Mouse (Mus musculus): Measurements from ENCODE around the gene Prkcb. TPM values are rescaled to one million over a fixed set of nuclear protein-coding genes. Genes with fewer than 3 reads are reported as not detected.

Prkcb gene
- polyA plus RNA-seq, 1 experiment from 2014 or later: 119 TPM

- Histone ChIP-seq H3K4me3 (no peak overlapping the region), H3K36me3 (no peaks in the 10 kb centered on the region), H3K27me3 (no peaks in the 10 kb centered on the region), H3K9ac (no peak overlapping the region), H3K4me1 (replicated peaks) (peaks cover 9% of the 10 kb centered on the region), H3K9me3 (no peaks in the 10 kb centered on the region), H3K4me2 (no peak overlapping the region), H3K27ac (replicated peaks) (no peak overlapping the region)
- ATAC-seq (ENCODE audit: low FRiP score, low read depth): 0 out of 2 replicates have a peak, but pooled peaks have one; percentile 43
- 86% methylated on average over 9 of the region's 9 CpGs for WGBS
These were observed 126.8 kb downstream of the Prkcb start for GRCm38 (mm10) chr7:122415387-122415786.

- Histone ChIP-seq H3K36me3 (no peaks in the 10 kb centered on the region), H3K4me3 (no peak overlapping the region), H3K27ac (replicated peaks) (no peak overlapping the region), H3K9me3 (no peaks in the 10 kb centered on the region), H3K4me2 (0 out of 2 replicates have a peak overlapping the region, but pooled peaks have one; percentile 4), H3K27me3 (no peaks in the 10 kb centered on the region), H3K9ac (no peak overlapping the region), H3K4me1 (replicated peaks) (peaks cover 9% of the 10 kb centered on the region)
- ATAC-seq (ENCODE audit: low FRiP score, low read depth): 0 out of 2 replicates have a peak, but pooled peaks have one; percentile 60
- WGBS: 40% methylated on average over 12 of the region's 12 CpGs
These were observed 127.4 kb downstream of the Prkcb start for GRCm38 (mm10) chr7:122415904-122416303.

GRCm38 (mm10) chr7:122418551-122418950, 130.0 kb downstream of the Prkcb start:
- H3K27me3 ChIP-seq: no peaks in the 10 kb centered on the region
- H3K9me3 ChIP-seq: no peaks in the 10 kb centered on the region
- no peak overlapping the region for H3K4me3 ChIP-seq
- H3K36me3 ChIP-seq: no peaks in the 10 kb centered on the region
- no peak overlapping the region for H3K4me2 ChIP-seq
- WGBS: 71% methylated on average over 3 of the region's 3 CpGs
- no peak for ATAC-seq (ENCODE audit: low FRiP score, low read depth)
- no peak overlapping the region for H3K9ac ChIP-seq
- H3K4me1 ChIP-seq (replicated peaks): peaks cover 12% of the 10 kb centered on the region
- no peak overlapping the region for H3K27ac ChIP-seq (replicated peaks)

- Histone ChIP-seq H3K4me3 (no peak overlapping the region), H3K9me3 (no peaks in the 10 kb centered on the region), H3K4me2 (no peak overlapping the region), H3K4me1 (replicated peaks) (0 out of 2 replicates have a peak, but pooled peaks cover 3% of the 10 kb centered on the region), H3K27ac (replicated peaks) (no peak overlapping the region), H3K9ac (no peak overlapping the region), H3K27me3 (no peaks in the 10 kb centered on the region), H3K36me3 (no peaks in the 10 kb centered on the region)
- ATAC-seq (ENCODE audit: low FRiP score, low read depth): no peak
- WGBS: 58% methylated on average over 4 of the region's 4 CpGs
These were observed 135.3 kb downstream of the Prkcb start for GRCm38 (mm10) chr7:122423816-122424215.

- H3K36me3 ChIP-seq: no peaks in the 10 kb centered on the region
- H3K27me3 ChIP-seq: no peaks in the 10 kb centered on the region
- no peak overlapping the region for H3K27ac ChIP-seq (replicated peaks)
- no peaks in the 10 kb centered on the region for H3K9me3 ChIP-seq
- H3K4me2 ChIP-seq: no peak overlapping the region
- no peak overlapping the region for H3K9ac ChIP-seq
- no peak overlapping the region for H3K4me3 ChIP-seq
- ATAC-seq (ENCODE audit: low FRiP score, low read depth): no peak
- 76% methylated on average over 5 of the region's 5 CpGs for WGBS
- H3K4me1 ChIP-seq (replicated peaks): no peaks in the 10 kb centered on the region
These were observed 140.6 kb downstream of the Prkcb start for GRCm38 (mm10) chr7:122429134-122429533.

GRCm38 (mm10) chr7:122432401-122432800, 143.8 kb downstream of the Prkcb start:
- Histone ChIP-seq H3K9ac (no peak overlapping the region), H3K4me1 (replicated peaks) (peaks cover 9% of the 10 kb centered on the region; the same call in 1 of the 2 replicates), H3K4me3 (no peak overlapping the region), H3K27ac (replicated peaks) (no peak overlapping the region), H3K9me3 (no peaks in the 10 kb centered on the region), H3K36me3 (no peaks in the 10 kb centered on the region), H3K4me2 (no peak overlapping the region), H3K27me3 (no peaks in the 10 kb centered on the region)
- no peak for ATAC-seq (ENCODE audit: low FRiP score, low read depth)
- WGBS: 76% methylated on average over 4 of the region's 4 CpGs

GRCm38 (mm10) chr7:122433377-122433776, 144.8 kb downstream of the Prkcb start:
- no peak for ATAC-seq (ENCODE audit: low FRiP score, low read depth)
- Histone ChIP-seq H3K36me3 (no peaks in the 10 kb centered on the region), H3K9ac (no peak overlapping the region), H3K27me3 (no peaks in the 10 kb centered on the region), H3K27ac (replicated peaks) (no peak overlapping the region), H3K4me3 (no peak overlapping the region), H3K4me2 (no peak overlapping the region), H3K9me3 (no peaks in the 10 kb centered on the region), H3K4me1 (replicated peaks) (peaks cover 9% of the 10 kb centered on the region; the same call in 1 of the 2 replicates)
- WGBS: 90% methylated on average over 5 of the region's 5 CpGs

- Histone ChIP-seq H3K36me3 (no peaks in the 10 kb centered on the region), H3K27ac (replicated peaks) (no peak overlapping the region), H3K4me1 (replicated peaks) (peaks cover 9% of the 10 kb centered on the region; the same call in 1 of the 2 replicates), H3K9me3 (no peaks in the 10 kb centered on the region), H3K9ac (no peak overlapping the region), H3K27me3 (no peaks in the 10 kb centered on the region), H3K4me3 (no peak overlapping the region), H3K4me2 (no peak overlapping the region)
- ATAC-seq (ENCODE audit: low FRiP score, low read depth): no peak
- 84% methylated on average over 4 of the region's 4 CpGs for WGBS
These were observed 146.4 kb downstream of the Prkcb start for GRCm38 (mm10) chr7:122434941-122435340.

- Histone ChIP-seq H3K36me3 (no peaks in the 10 kb centered on the region), H3K4me3 (no peak overlapping the region), H3K4me1 (replicated peaks) (peaks cover 9% of the 10 kb centered on the region; the same call in 1 of the 2 replicates), H3K4me2 (no peak overlapping the region), H3K27me3 (no peaks in the 10 kb centered on the region), H3K9me3 (no peaks in the 10 kb centered on the region), H3K27ac (replicated peaks) (no peak overlapping the region), H3K9ac (no peak overlapping the region)
- WGBS: 82% methylated on average over 7 of the region's 7 CpGs
- ATAC-seq (ENCODE audit: low FRiP score, low read depth): no peak
These were observed 147.0 kb downstream of the Prkcb start for GRCm38 (mm10) chr7:122435561-122435960.

- H3K4me3 ChIP-seq: no peak overlapping the region
- no peaks in the 10 kb centered on the region for H3K9me3 ChIP-seq
- no peak overlapping the region for H3K9ac ChIP-seq
- no peaks in the 10 kb centered on the region for H3K27me3 ChIP-seq
- no peak overlapping the region for H3K27ac ChIP-seq (replicated peaks)
- peaks cover 9% of the 10 kb centered on the region; the same call in 1 of the 2 replicates for H3K4me1 ChIP-seq (replicated peaks)
- H3K36me3 ChIP-seq: no peaks in the 10 kb centered on the region
- H3K4me2 ChIP-seq: no peak overlapping the region
- WGBS: 88% methylated on average over 1 of the region's 1 CpGs
- no peak for ATAC-seq (ENCODE audit: low FRiP score, low read depth)
These were observed 148.8 kb downstream of the Prkcb start for GRCm38 (mm10) chr7:122437390-122437789.

GRCm38 (mm10) chr7:122445056-122445455, 156.5 kb downstream of the Prkcb start:
- no peak for ATAC-seq (ENCODE audit: low FRiP score, low read depth)
- 58% methylated on average over 6 of the region's 6 CpGs for WGBS
- no peaks in the 10 kb centered on the region for H3K4me1 ChIP-seq (replicated peaks)
- H3K27ac ChIP-seq (replicated peaks): no peak overlapping the region
- no peak overlapping the region for H3K9ac ChIP-seq
- H3K27me3 ChIP-seq: no peaks in the 10 kb centered on the region
- no peak overlapping the region for H3K4me2 ChIP-seq
- H3K9me3 ChIP-seq: no peaks in the 10 kb centered on the region
- H3K4me3 ChIP-seq: no peak overlapping the region
- no peaks in the 10 kb centered on the region for H3K36me3 ChIP-seq

GRCm38 (mm10) chr7:122452671-122453070, 164.1 kb downstream of the Prkcb start:
- no peak overlapping the region for H3K4me3 ChIP-seq
- no peaks in the 10 kb centered on the region for H3K9me3 ChIP-seq
- 0 out of 2 replicates have a peak, but pooled peaks cover 11% of the 10 kb centered on the region for H3K4me1 ChIP-seq (replicated peaks)
- H3K27me3 ChIP-seq: no peaks in the 10 kb centered on the region
- no peak overlapping the region for H3K27ac ChIP-seq (replicated peaks)
- no peak overlapping the region for H3K9ac ChIP-seq
- no peak for ATAC-seq (ENCODE audit: low FRiP score, low read depth)
- no peaks in the 10 kb centered on the region for H3K36me3 ChIP-seq
- WGBS: 77% methylated on average over 8 of the region's 8 CpGs
- H3K4me2 ChIP-seq: no peak overlapping the region
